Mouse (Mus musculus): ENCODE measurements at regions not wholly inside any gene's neighbourhood (a gene's known extent, or its start where the extent isn't known, plus 50 kb on each side); places are given as distances from the start of the nearest gene placed in this dataset.

GRCm38 (mm10) chr12:25265066-25265465 lies 168.1 kb upstream of the Id2 start:
- TF ChIP-seq CTCF (IDR thresholded peaks at IDR 0.05; ENCODE audit: low read depth) (no peak), EP300 (optimal IDR thresholded peaks at IDR 0.05) (no peak)

Data from stomach, postnatal 0 days (tissue).